Mouse (Mus musculus): ENCODE results near the gene Prrt4.

GRCm38 (mm10) chr6:29143608-29144007 is 35.8 kb downstream of the Prrt4 start:
- TF ChIP-seq CTCF (IDR thresholded peaks at IDR 0.05): peak; percentile 97
- TF ChIP-seq POLR2A (IDR thresholded peaks at IDR 0.05; ENCODE audit: insufficient read depth, low read depth, low read length): no peak
- TF ChIP-seq EP300 (IDR thresholded peaks at IDR 0.05; ENCODE audit: insufficient read depth, low read depth, low read length): 0 out of 2 replicates have a peak, but pooled peaks have one; percentile 40

Measured in heart, adult 2 months (tissue).